Mouse (Mus musculus) ES-Bruce4 (cell line): ENCODE measurements around the gene Hoxc8.

ENCODE experiments used
- CTCF ChIP-seq: IDR thresholded peaks from one replicate; pipeline ENCODE4 v1.8.1; 2011; ENCODE audit warnings: low read depth, low read length
- EP300 ChIP-seq: IDR thresholded peaks from 2 replicates; pipeline ENCODE4 v1.6.1; 2011; ENCODE audit warnings: low read depth, low read length; ENCODE audit not compliant: insufficient read depth
- POLR2A ChIP-seq: IDR thresholded peaks from one replicate; pipeline ENCODE4 v1.8.1; 2011; ENCODE audit warnings: low read length; ENCODE audit not compliant: insufficient read depth

DNA sequence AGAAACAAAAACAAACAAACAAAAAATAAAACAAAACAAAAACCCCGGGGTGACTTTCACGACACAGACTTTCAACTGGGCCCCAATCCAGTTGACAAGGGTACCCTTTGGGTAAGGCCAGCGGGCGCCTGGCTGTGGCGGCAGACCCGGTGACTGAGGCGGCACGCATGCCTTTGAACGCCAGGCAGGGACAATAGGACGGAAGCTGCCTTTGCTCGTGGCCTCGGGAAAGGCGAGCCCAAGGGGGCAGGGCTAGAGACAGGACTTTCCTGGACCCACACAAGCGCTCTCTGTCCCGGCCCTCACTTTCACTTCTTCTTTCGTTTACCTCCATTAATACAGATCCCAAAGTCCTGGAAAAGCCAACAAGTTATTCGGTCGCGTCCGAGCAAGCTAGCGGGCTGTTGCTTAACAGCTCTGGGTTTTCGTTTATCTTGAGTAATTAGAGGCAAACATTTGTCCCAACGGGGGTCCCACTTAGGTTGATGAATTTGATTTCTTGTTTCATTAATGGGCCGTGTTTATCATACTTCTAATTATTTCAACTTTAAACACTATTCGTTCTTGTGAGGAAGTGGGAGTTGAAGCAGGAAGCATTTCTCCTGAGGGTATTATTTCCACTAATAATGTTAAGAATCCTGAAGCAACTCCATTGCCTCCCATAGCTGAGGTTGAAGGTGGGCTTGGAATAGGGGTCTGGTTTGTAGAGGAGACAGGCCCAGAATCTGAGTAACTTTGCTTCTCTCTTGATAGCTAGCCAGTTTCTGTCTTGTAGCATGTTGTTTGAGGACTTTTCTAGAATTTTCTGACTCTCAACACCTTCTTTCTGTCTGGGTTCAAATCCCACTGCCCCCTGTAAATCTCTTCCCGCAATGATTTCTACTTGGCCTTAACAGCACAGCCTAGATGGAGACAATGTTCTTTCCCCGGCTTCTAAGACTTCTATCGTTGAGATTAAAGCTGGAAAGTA lies 26.5 kb upstream of the Hoxc8 start:
- TF ChIP-seq POLR2A (no peak), CTCF (no peak), EP300 (no peak)
